Mouse (Mus musculus) midbrain, embryonic 14.5 days (tissue): ENCODE data around the gene Glud1. TPM values are rescaled to one million over a fixed set of nuclear protein-coding genes. Genes with fewer than 3 reads are reported as not detected.

ENCODE experiments used
- ATAC-seq: fragments of 200-750 bp; cut with Nextera tagmentation; 2 replicates; pipeline ENCODE4 v1.8.0; 2017; ENCODE audit warnings: moderate number of reproducible peaks, moderate library complexity; ENCODE audit not compliant: low FRiP score, low TSS enrichment
- DNase-seq: peaks from one replicate; pipeline ENCODE4 v3.0.0-alpha.2; 2015
- H3K27ac ChIP-seq: fragments of 300-500 bp; sonication (generic); replicated peaks from 2 replicates; pipeline ENCODE4 v1.5.1; 2014; ENCODE audit warnings: mild to moderate bottlenecking, low read depth, low read length, moderate library complexity
- H3K27me3 ChIP-seq: fragments of 300-500 bp; sonication (generic); 2 replicates; pipeline ENCODE4 v1.6.1; 2014; ENCODE audit warnings: low read length, control low read depth, mixed read lengths; ENCODE audit not compliant: control insufficient read depth, insufficient read depth
- H3K36me3 ChIP-seq: fragments of 300-500 bp; sonication (generic); 2 replicates; pipeline ENCODE4 v1.6.1; 2014; ENCODE audit warnings: low read length, control low read depth; ENCODE audit not compliant: control insufficient read depth, insufficient read depth
- H3K4me1 ChIP-seq: fragments of 300-500 bp; sonication (generic); 2 replicates; pipeline ENCODE4 v1.6.1; 2014; ENCODE audit warnings: mild to moderate bottlenecking, antibody characterized with exemption, low read length, control low read depth; ENCODE audit not compliant: control insufficient read depth, insufficient read depth
- H3K4me2 ChIP-seq: fragments of 300-500 bp; sonication (generic); 2 replicates; pipeline ENCODE4 v1.6.1; 2014; ENCODE audit warnings: mild to moderate bottlenecking, low read length, moderate library complexity
- H3K4me3 ChIP-seq: fragments of 300-500 bp; sonication (generic); replicated peaks from 2 replicates; pipeline ENCODE4 v1.5.1; 2014; ENCODE audit warnings: low read depth, low read length
- H3K9ac ChIP-seq: fragments of 300-500 bp; sonication (generic); replicated peaks from 2 replicates; pipeline ENCODE4 v1.6.1; 2014; ENCODE audit warnings: mild to moderate bottlenecking, low read length, moderate library complexity
- H3K9me3 ChIP-seq: fragments of 300-500 bp; sonication (generic); 2 replicates; pipeline ENCODE4 v1.6.1; 2016; ENCODE audit warnings: low read length, control low read depth, mixed read lengths; ENCODE audit not compliant: control insufficient read depth
- WGBS: fragments of 180-500 bp; shearing (Covaris S2); extraction: QIAGEN DNeasy Blood & Tissue Kit; methylation state at CpG from one replicate; pipeline ENCODE4 v1.1.7; 2014; 5-methylcytosine and 5-hydroxymethylcytosine counted together
- polyA plus RNA-seq: library from polyadenylated mRNA; unstranded; fragments of >200 nt; fragmentation: Nextera tagmentation; extraction: Ambion mirVana; gene quantifications from 2 replicates; pipeline ENCODE4 v1.2.1, GENCODE M21; 2014

Glud1 gene
- polyA plus RNA-seq, 1 experiment from 2014 or later, result 109 TPM

DNA sequence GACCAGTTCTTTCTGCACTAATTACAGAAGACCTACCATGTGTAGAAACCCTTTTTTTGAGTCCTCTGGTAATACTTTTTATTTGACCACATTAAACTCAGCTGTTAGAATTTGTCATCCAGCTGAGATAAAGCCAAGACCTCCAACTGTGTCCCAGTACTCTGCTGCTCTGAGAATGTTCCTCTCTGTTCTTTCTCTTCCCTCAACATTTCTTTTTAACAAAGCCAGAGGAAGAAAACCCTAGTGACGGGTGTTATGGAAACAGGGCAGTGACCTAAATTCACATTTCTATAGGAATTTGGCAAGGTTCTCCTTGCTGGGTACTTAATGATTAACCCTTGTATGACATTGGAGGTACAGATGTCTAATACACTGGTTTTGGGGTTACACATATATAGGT, 28.9 kb downstream of the Glud1 start:
- WGBS, result 53% methylated on average over 1 of the region's 1 CpGs
- Histone ChIP-seq H3K9ac (no peak overlapping the region), H3K4me1 (no peaks in the 10 kb centered on the region), H3K27me3 (no peaks in the 10 kb centered on the region), H3K4me3 (no peak overlapping the region), H3K36me3 (peaks cover 91% of the 10 kb centered on the region), H3K4me2 (no peak overlapping the region), H3K9me3 (no peaks in the 10 kb centered on the region), H3K27ac (no peak overlapping the region)
- no peak for ATAC-seq
- DNase-seq, result no peak

DNA sequence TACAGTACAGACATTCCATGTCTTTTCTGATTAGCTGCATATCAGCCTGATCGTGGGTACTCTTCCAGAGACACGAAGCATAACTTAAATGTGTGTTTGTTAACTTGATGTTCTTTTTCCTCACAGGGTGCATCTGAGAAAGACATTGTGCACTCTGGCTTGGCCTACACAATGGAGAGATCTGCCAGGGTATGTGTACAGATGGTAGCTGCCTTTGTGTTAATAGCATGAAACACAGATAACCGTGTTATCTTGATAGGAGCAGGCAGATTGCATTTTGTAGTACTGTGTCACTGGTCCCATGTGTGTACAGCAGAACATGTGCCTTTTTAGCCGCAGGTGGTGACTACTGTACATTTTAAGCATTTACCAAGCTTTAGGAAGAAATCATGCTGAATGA, 31.5 kb downstream of the Glud1 start:
- no peak overlapping the region for H3K27ac ChIP-seq
- no peak overlapping the region for H3K9ac ChIP-seq
- no peaks in the 10 kb centered on the region for H3K4me1 ChIP-seq
- 89% methylated on average over 4 of the region's 4 CpGs for WGBS
- H3K36me3 ChIP-seq, result peaks cover 71% of the 10 kb centered on the region
- no peak overlapping the region for H3K4me3 ChIP-seq
- no peak overlapping the region for H3K4me2 ChIP-seq
- ATAC-seq (no peak), DNase-seq (no peak)
- H3K27me3 ChIP-seq, result no peaks in the 10 kb centered on the region
- no peaks in the 10 kb centered on the region for H3K9me3 ChIP-seq

DNA sequence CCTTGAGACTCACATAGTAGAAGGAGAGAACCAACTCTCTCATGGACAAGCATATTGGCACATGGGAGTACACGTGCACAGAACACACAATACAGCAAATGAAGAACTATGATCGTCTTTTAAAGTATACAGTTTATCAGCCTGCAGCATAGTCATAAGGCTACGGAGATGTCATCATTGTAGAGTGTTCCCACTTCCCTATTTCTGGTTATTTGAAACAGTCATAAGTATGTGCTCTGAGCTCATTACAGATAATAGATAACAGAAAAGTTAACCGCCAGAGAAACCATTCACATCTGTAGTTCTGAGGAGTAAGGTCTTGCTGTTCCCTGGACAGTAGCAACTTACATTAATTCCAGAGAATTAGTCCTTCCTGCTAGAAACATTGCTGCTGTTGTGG, 32.6 kb downstream of the Glud1 start:
- DNase-seq (no peak), ATAC-seq (no peak)
- H3K4me2 ChIP-seq, result no peak overlapping the region
- H3K4me3 ChIP-seq, result no peak overlapping the region
- H3K27ac ChIP-seq, result no peak overlapping the region
- H3K9ac ChIP-seq, result no peak overlapping the region
- H3K9me3 ChIP-seq, result no peaks in the 10 kb centered on the region
- no peaks in the 10 kb centered on the region for H3K4me1 ChIP-seq
- H3K36me3 ChIP-seq, result peaks cover 61% of the 10 kb centered on the region
- 97% methylated on average over 4 of the region's 4 CpGs for WGBS
- no peaks in the 10 kb centered on the region for H3K27me3 ChIP-seq

DNA sequence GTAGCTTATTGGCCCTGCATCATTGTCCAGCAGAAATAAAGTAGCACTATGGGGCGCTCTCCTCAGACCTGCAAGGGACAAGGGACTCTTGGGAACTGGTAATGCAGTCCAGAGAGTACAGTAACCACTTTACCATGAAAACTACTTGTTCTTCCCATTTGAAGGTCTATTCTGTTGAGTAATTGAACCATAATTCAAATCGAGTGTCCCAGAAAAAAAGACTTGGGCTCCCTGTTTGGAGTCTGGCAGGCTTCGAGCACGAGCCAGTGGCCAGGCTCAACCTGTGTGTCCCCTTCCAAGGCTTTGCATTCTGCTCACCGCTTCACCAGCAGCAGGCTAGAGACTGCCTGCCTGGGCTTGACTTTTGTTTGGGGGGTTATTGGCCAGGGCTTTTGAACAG, 33.8 kb downstream of the Glud1 start:
- no peak for ATAC-seq
- Histone ChIP-seq H3K9ac (no peak overlapping the region), H3K36me3 (peaks cover 50% of the 10 kb centered on the region), H3K9me3 (no peaks in the 10 kb centered on the region), H3K4me3 (no peak overlapping the region), H3K27ac (no peak overlapping the region), H3K27me3 (no peaks in the 10 kb centered on the region), H3K4me1 (no peaks in the 10 kb centered on the region), H3K4me2 (no peak overlapping the region)
- no peak for DNase-seq
- 89% methylated on average over 5 of the region's 5 CpGs for WGBS

DNA sequence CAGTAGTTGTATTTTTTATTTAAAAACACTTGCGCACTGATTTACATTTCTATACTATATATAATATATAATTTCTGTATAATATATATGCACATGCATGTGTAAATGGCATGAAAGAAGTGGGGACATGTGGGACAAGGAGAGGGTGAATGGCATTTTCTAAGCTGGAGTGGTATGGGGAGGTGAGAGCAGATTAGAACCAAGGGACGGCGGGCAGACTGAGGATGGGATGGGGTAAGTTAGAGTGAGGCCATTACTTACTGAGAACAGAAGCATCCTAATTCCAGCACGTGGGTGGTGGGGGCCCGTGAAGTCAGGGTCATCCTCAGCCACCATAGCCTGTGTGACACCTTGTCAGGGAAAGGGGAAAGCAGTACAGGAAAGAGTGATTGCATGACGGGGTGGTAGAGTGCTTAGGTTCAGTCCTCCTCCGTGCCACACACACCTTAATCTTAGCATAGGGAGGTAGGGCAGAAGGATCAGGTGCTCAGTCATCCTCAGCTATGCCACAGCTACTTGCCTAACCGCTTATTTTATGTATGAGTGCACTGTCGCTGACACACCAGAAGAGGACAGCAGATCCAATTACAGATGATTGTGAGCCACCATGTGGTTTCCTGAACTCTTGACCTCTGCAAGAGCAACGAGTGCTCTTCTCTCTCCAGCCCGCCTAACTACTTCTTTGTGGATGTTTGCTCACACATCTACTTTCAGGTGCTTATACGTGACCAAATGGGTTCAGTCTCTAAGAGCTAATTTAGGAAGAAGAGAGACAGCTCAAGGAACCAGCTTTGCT, 35.4 kb downstream of the Glud1 start:
- H3K27me3 ChIP-seq, result no peaks in the 10 kb centered on the region
- ATAC-seq, result no peak; the same call in 1 of the 2 replicates
- H3K9me3 ChIP-seq, result no peaks in the 10 kb centered on the region
- WGBS, result 72% methylated on average over 12 of the region's 12 CpGs
- peaks cover 35% of the 10 kb centered on the region for H3K36me3 ChIP-seq
- no peaks in the 10 kb centered on the region for H3K4me1 ChIP-seq
- no peak overlapping the region for H3K9ac ChIP-seq
- peak; percentile 3 for DNase-seq
- H3K4me3 ChIP-seq, result no peak overlapping the region
- H3K4me2 ChIP-seq, result no peak overlapping the region
- H3K27ac ChIP-seq, result no peak overlapping the region

DNA sequence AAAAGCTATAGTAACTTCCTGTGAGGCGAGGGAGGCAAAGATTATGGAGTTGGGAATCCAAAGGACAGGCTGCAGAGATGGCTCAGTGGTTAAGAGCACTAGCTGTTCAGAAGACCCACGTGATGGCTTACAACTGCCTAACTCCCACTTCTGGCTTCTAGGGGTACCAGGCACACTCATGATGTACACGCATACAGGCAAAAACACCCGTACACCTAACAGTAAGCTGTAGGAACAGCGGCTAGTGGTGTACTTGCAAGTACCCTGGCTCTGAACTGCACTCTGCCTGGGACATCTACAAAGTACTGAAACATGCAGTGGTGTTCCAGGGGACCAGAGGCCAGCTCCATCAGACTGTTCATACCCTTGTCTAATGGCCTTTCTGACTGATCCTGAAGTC, 36.6 kb downstream of the Glud1 start:
- H3K9me3 ChIP-seq, result no peaks in the 10 kb centered on the region
- no peak overlapping the region for H3K4me3 ChIP-seq
- no peaks in the 10 kb centered on the region for H3K4me1 ChIP-seq
- H3K27me3 ChIP-seq, result no peaks in the 10 kb centered on the region
- no peak overlapping the region for H3K4me2 ChIP-seq
- DNase-seq, result no peak
- no peak overlapping the region for H3K27ac ChIP-seq
- no peak overlapping the region for H3K9ac ChIP-seq
- 95% methylated on average over 5 of the region's 5 CpGs for WGBS
- peaks cover 24% of the 10 kb centered on the region for H3K36me3 ChIP-seq
- ATAC-seq, result no peak

DNA sequence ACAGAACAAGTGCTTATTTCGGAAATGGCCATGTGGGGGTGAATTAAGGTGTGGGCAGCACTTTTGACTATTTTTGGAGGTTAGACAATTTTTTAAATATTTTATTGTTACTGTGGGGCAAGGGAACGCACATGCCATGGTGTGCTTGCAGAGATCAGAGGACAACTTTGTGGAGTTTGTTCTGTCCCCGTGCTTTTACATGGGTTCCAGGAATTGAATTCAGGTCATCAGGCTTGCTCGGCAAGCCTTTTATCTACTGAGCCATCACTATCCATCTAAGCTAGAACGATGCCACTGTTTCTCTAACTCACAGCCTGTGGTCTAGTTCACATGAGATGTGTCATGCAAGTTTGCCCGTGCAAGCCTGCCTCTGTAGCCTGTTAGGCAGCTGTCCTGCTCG, 37.8 kb downstream of the Glud1 start:
- H3K36me3 ChIP-seq, result peaks cover 12% of the 10 kb centered on the region
- no peaks in the 10 kb centered on the region for H3K4me1 ChIP-seq
- no peak overlapping the region for H3K4me3 ChIP-seq
- no peak overlapping the region for H3K9ac ChIP-seq
- 88% methylated on average over 7 of the region's 7 CpGs for WGBS
- no peaks in the 10 kb centered on the region for H3K27me3 ChIP-seq
- no peak overlapping the region for H3K4me2 ChIP-seq
- no peaks in the 10 kb centered on the region for H3K9me3 ChIP-seq
- ATAC-seq, result no peak
- DNase-seq, result no peak
- no peak overlapping the region for H3K27ac ChIP-seq

DNA sequence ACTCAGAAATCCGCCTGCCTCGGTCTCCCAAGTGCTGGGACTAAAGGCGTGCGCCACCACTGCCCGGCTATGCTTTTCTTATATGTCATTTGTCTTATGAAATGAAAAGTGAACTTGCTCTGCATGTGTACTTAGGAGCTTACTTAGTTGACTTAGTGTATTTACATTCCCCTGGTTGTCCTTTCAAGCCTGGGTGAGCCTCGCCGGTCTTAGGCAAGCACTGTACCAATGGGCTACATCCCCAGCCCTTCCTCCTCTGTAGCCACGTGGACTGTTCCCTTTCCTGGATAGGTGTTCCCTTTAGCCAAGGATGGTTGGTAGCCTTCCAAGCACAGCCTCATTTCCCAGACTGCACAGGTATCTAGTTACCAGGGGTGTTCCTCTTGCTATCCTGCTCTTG, 38.5 kb downstream of the Glud1 start:
- Histone ChIP-seq H3K9me3 (no peaks in the 10 kb centered on the region), H3K9ac (no peak overlapping the region), H3K27ac (no peak overlapping the region), H3K36me3 (peaks cover 9% of the 10 kb centered on the region), H3K4me3 (no peak overlapping the region), H3K4me1 (no peaks in the 10 kb centered on the region), H3K27me3 (no peaks in the 10 kb centered on the region), H3K4me2 (no peak overlapping the region)
- ATAC-seq (no peak), DNase-seq (no peak)
- 81% methylated on average over 8 of the region's 8 CpGs for WGBS

DNA sequence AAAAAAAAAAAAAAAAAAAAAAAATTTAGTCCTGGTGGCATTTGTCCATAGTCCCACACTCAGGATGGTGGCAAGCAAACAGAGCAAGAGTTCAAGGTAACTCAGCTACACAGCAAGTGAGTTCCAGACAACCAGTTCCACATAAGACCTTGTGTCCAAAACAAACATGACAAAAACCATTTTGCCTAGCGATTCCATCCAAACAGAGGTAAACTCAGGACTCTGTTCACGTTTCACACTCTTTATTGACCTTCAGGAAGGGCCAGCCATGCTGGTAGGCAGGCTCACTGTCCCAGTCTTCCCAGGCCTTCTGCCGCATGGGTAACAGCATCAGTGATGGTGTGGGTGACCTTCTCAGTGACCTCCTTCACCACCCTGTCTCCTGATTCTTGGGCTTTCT, 41.1 kb downstream of the Glud1 start:
- H3K36me3 ChIP-seq, result no peaks in the 10 kb centered on the region
- H3K4me2 ChIP-seq, result no peak overlapping the region
- H3K4me1 ChIP-seq, result no peaks in the 10 kb centered on the region
- H3K9me3 ChIP-seq, result no peaks in the 10 kb centered on the region
- ATAC-seq (no peak), DNase-seq (no peak)
- no peaks in the 10 kb centered on the region for H3K27me3 ChIP-seq
- H3K4me3 ChIP-seq, result no peak overlapping the region
- no peak overlapping the region for H3K27ac ChIP-seq
- 67% methylated on average over 3 of the region's 3 CpGs for WGBS
- H3K9ac ChIP-seq, result no peak overlapping the region
